In the genomic region with DNA sequence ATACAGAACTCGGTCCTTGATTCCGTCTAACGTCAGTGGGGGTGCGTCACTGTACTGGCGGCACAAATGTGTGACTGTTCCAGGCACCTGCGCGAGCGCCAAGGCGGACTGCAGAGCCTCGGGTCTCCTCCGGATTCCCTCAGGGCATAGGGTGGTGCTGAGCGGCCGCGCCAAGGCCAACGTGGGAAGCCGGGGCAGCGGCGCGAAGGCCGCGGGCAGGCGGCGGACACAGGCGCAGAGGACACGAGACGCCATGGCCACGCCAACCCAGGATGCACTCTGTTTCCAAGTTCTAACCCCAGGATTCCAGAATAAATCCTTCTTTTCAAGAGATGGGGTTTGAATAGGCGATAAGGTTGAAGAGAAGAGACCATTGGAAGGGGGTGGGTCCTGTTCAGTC, we compare ENCODE assay signal across 5 mouse cellular contexts. TPM values are rescaled to one million over a fixed set of nuclear protein-coding genes. Genes with fewer than 3 reads are reported as not detected.
ATAC-seq lines count a peak whose summit lies in the region.
"Had no signal": no experiment of that assay in that cellular context is flagged by ENCODE, and none has a peak within 500 bp of the region (broad histone marks: within the 10 kb centered on the region; RNA-seq: fewer than 3 reads in every experiment).

No protein-coding gene starts in this region.

- ATAC-seq in erythroblast, adult 5-6 weeks (replicated peaks; ENCODE audit: low FRiP score, poor library complexity, severe bottlenecking): 0 out of 2 replicates have a peak, but pooled peaks have one; percentile 54
- 0 out of 2 replicates have a peak, but pooled peaks have one; percentile 55 for ATAC-seq in erythroid progenitor cell, adult 5-6 weeks (replicated peaks; ENCODE audit: low FRiP score, poor library complexity, severe bottlenecking)
- ATAC-seq in granulocyte monocyte progenitor cell, adult 5-6 weeks (replicated peaks; ENCODE audit: poor library complexity, severe bottlenecking): peak; percentile 48; the same call in 1 of the 2 replicates
- peak; percentile 54; the same call in 1 of the 2 replicates for ATAC-seq in megakaryocyte, adult 5-6 weeks (ENCODE audit: poor library complexity, severe bottlenecking)

RNA-seq across cellular contexts. Expression of a gene that starts 23.7 kb away (rescaled TPM):
- total RNA-seq in erythroblast, adult 5-6 weeks (2015; ENCODE audit: low replicate concordance): 0.21 TPM in 1 of 2 replicates, not detected in the other
- total RNA-seq in erythroblast, adult 5-6 weeks (2017; ENCODE audit: low replicate concordance): not detected in 2 replicates
- total RNA-seq in erythroid progenitor cell, adult 5-6 weeks (2015; ENCODE audit: low replicate concordance): not detected in 2 replicates
- not detected in 2 replicates for total RNA-seq in erythroid progenitor cell, adult 5-6 weeks (2017; ENCODE audit: low replicate concordance)
- not detected in 2 replicates for total RNA-seq in granulocyte monocyte progenitor cell, adult 5-6 weeks (2014; fragmentation: Nextera tagmentation)
- not detected in 2 replicates for total RNA-seq in granulocyte monocyte progenitor cell, adult 5-6 weeks (2017)
- total RNA-seq in megakaryocyte, adult 5-6 weeks (2015): not detected in 2 replicates
- not detected in 2 replicates for total RNA-seq in megakaryocyte, adult 5-6 weeks (2017)
- total RNA-seq: G1E had no signal

Comparison
In these comparisons a context has a peak if more than half of its experiments do, and no peak if none do; other contexts are left out.
1. Peak in every context shown above with its lines: ATAC-seq.